Mouse (Mus musculus) ES-Bruce4 (cell line): ENCODE data around the gene Cdkl4.

Source experiments
- CTCF ChIP-seq: IDR thresholded peaks from one replicate; pipeline ENCODE4 v1.8.1; 2011; ENCODE audit warnings: low read depth, low read length
- EP300 ChIP-seq: IDR thresholded peaks from 2 replicates; pipeline ENCODE4 v1.6.1; 2011; ENCODE audit warnings: low read depth, low read length; ENCODE audit not compliant: insufficient read depth

- TF ChIP-seq EP300 (no peak), CTCF (no peak)
These were observed 9.2 kb downstream of the Cdkl4 start for GRCm38 (mm10) chr17:80568441-80568840.
